Comparison of ENCODE assay signal across 17 mouse cellular contexts in genomic region chr1:60958287-60958686, GRCm38 (mm10). TPM values are rescaled to one million over a fixed set of nuclear protein-coding genes. Genes with fewer than 3 reads are reported as not detected.
A peak's percentile ranks its signal among the peaks of the same experiment; 100 is the strongest.
DNase-seq lines count a peak whose midpoint lies in the region; ATAC-seq and TF ChIP-seq lines count a peak whose summit lies in the region.
"Had no signal": no experiment of that assay in that cellular context is flagged by ENCODE, and none has a peak within 500 bp of the region (broad histone marks: within the 10 kb centered on the region; RNA-seq: fewer than 3 reads in every experiment).

No protein-coding gene starts in this region.

- H3K9me3 ChIP-seq in embryonic facial prominence, embryonic 10.5 days: no peaks in the 10 kb centered on the region
- H3K9me3 ChIP-seq: G1E; limb, embryonic 12.5 days had no signal

- intact Hi-C loops in heart, postnatal 10 days (cut with DNase I): loop anchor here (5.0 kb wide), 1 partner anchor 801 kb away; no protein-coding TSS in a partner anchor

- 100% methylated on average over 1 of the region's 1 CpGs for WGBS in lung, adult 2 months
- WGBS in embryonic facial prominence, embryonic 10.5 days: 85% methylated on average over 1 of the region's 1 CpGs

- H3K4me3 ChIP-seq in lung, adult 2 months (replicated peaks; ENCODE audit: extremely low read depth, low read depth, low read length): no peak overlapping the region
- H3K4me3 ChIP-seq in embryonic facial prominence, embryonic 10.5 days: no peak overlapping the region
- H3K4me3 ChIP-seq: limb, embryonic 12.5 days had no signal

- DNase-seq in heart, adult 11 months: peak; percentile 71
- DNase-seq in heart, postnatal 10 days: no peak
- no peak for DNase-seq in lung, adult 2 months
- no peak for DNase-seq in lung, postnatal 14 days
- DNase-seq in 3T3-L1 (ENCODE audit: low read depth, low spot score) (peak; percentile 25), Patski (ENCODE audit: low read depth, low spot score) (no peak)
- no peak for DNase-seq in testis, postnatal 10 days (ENCODE audit: low spot score)
- no peak for DNase-seq in embryonic facial prominence, embryonic 10.5 days (ENCODE audit: low spot score)
- DNase-seq: adrenal gland, postnatal 14 days; cerebellum, adult 9-10 months; lung, adult 18-20 months; spleen, adult 18-20 months had no signal

- ATAC-seq in Patski: no peak
- ATAC-seq: forebrain, embryonic 14.5 days; hindbrain, embryonic 16.5 days had no signal

- CTCF ChIA-PET in Patski (lab: Charles Lee): interaction anchor here (1.1 kb wide), 1 partner anchor 511 kb away, joined by 3 read pairs; no protein-coding TSS in a partner anchor

- TF ChIP-seq CTCF in lung, adult 2 months (IDR thresholded peaks at IDR 0.05; ENCODE audit: insufficient read depth, low read length): peak; percentile 26; the same call in 1 of the 2 replicates
- TF ChIP-seq CTCF in Patski (IDR thresholded peaks at IDR 0.05): peak; percentile 50

- POLR2A ChIA-PET in Patski (lab: Charles Lee): no interaction called here

- no peaks in the 10 kb centered on the region for H3K27me3 ChIP-seq in Patski
- no peaks in the 10 kb centered on the region for H3K27me3 ChIP-seq in embryonic facial prominence, embryonic 10.5 days (replicated peaks; ENCODE audit: low read depth, poor library complexity, severe bottlenecking)
- H3K27me3 ChIP-seq: limb, embryonic 12.5 days had no signal

- in situ Hi-C loops in Patski (cut with MboI; ENCODE audit: low pct_unique_long_range_greater_than_20kb): loop anchor here (5.0 kb wide), 1 partner anchor 91 kb away; no protein-coding TSS in a partner anchor

- no peak overlapping the region for H3K27ac ChIP-seq in embryonic facial prominence, embryonic 10.5 days (replicated peaks)
- H3K27ac ChIP-seq: limb, embryonic 12.5 days had no signal

- peaks cover 4% of the 10 kb centered on the region; the same call in 1 of the 2 replicates for H3K4me1 ChIP-seq in lung, adult 2 months (ENCODE audit: control insufficient read depth, insufficient read depth, low read length)
- H3K4me1 ChIP-seq in embryonic facial prominence, embryonic 10.5 days: no peaks in the 10 kb centered on the region
- H3K4me1 ChIP-seq: limb, embryonic 12.5 days had no signal

- no peaks in the 10 kb centered on the region for H3K36me3 ChIP-seq in embryonic facial prominence, embryonic 10.5 days (replicated peaks)
- H3K36me3 ChIP-seq: G1E; limb, embryonic 12.5 days had no signal

- TF ChIP-seq POLR2A in lung, adult 2 months (IDR thresholded peaks at IDR 0.05; ENCODE audit: borderline replicate concordance, extremely low read depth, low read depth, low read length): no peak

RNA-seq across cellular contexts. Expression of gene Icos, which starts 19.4 kb away (rescaled TPM):
- under 1 TPM; 0.10 to 0.31 TPM for total RNA-seq in heart, postnatal 10 days (2021)
- 0.48 and 0.60 TPM in 2 replicates for polyA plus RNA-seq in lung, adult 2 months (2012; rRNA removed)
- polyA plus RNA-seq in Patski (2021): 0.01 TPM
- polyA plus RNA-seq in embryonic facial prominence, embryonic 10.5 days (2016; fragmentation: Nextera tagmentation; extraction: Ambion mirVana): 0.08 TPM in 1 of 2 replicates, not detected in the other
- total RNA-seq: left cerebral cortex, adult 18-20 months had no signal
- polyA plus RNA-seq: G1E had no signal

Comparison
In these comparisons a context has a peak if more than half of its experiments do, and no peak if none do; other contexts are left out.
1. DNase-seq: peak in heart, adult 11 months (single experiment) and 3T3-L1 (single experiment); none in heart, postnatal 10 days (0 of 2), lung, adult 2 months (single experiment), lung, postnatal 14 days (single experiment), Patski (single experiment), testis, postnatal 10 days (single experiment) and embryonic facial prominence, embryonic 10.5 days (single experiment).